In the genomic region with DNA sequence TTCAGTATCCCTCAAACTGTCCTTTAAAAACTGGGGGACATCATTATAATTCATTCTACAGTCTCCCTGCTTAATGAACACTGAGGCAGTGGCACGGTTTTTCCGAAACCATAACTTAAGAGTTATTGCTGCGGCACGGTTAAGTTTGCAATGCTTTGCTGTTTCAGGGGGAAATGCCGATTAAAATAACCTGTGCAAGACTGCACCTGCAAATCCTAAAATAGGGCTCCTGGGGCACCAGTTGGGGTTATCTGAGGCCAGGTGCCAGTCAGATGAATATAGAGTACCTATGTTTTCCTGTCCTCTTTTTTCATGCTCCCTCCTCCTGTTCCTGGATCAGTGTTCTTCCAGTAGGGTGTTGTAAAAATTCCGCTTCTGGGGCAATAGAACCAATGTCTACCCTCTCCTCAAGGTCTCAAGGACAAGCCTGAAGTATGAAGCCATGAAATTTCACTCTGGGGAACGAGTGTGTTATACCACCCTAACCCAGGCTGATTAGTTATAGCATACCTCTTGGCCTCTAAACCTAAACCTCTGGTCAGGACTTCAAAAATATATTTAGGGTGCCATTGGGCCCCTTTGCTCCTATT, we compare ENCODE assay signal across 8 mouse cellular contexts. TPM values are rescaled to one million over a fixed set of nuclear protein-coding genes. Genes with fewer than 3 reads are reported as not detected.
DNase-seq lines count a peak whose midpoint lies in the region; ATAC-seq and TF ChIP-seq lines count a peak whose summit lies in the region.

No protein-coding gene starts in this region.

- no peak for TF ChIP-seq CTCF in left cerebral cortex, adult 2 months (IDR thresholded peaks at IDR 0.05)
- no peak for TF ChIP-seq CTCF in intestine, postnatal 0 days (IDR thresholded peaks at IDR 0.05; ENCODE audit: low read depth)

- peak overlapping the region; percentile 17; the same call in 1 of the 2 replicates for H3K27ac ChIP-seq in left cerebral cortex, adult 2 months
- H3K27ac ChIP-seq in embryonic facial prominence, embryonic 11.5 days (replicated peaks; ENCODE audit: low read depth, low read length) = no peak overlapping the region
- no peak overlapping the region for H3K27ac ChIP-seq in intestine, postnatal 0 days (ENCODE audit: low read depth, low read length)
- no peak overlapping the region for H3K27ac ChIP-seq in neural tube, embryonic 15.5 days (replicated peaks)

- H3K9ac ChIP-seq in embryonic facial prominence, embryonic 11.5 days (replicated peaks; ENCODE audit: low read length) = no peak overlapping the region
- no peak overlapping the region for H3K9ac ChIP-seq in intestine, postnatal 0 days (ENCODE audit: low read depth, low read length)
- H3K9ac ChIP-seq in neural tube, embryonic 15.5 days (replicated peaks) = peak overlapping the region; percentile 37; the same call in 1 of the 2 replicates

- no peaks in the 10 kb centered on the region for H3K27me3 ChIP-seq in embryonic facial prominence, embryonic 11.5 days (ENCODE audit: control insufficient read depth, insufficient read depth, low read length)
- H3K27me3 ChIP-seq in intestine, postnatal 0 days (replicated peaks; ENCODE audit: control insufficient read depth, insufficient read depth, low read length) = no peaks in the 10 kb centered on the region
- 0 out of 2 replicates have a peak, but pooled peaks cover 6% of the 10 kb centered on the region for H3K27me3 ChIP-seq in neural tube, embryonic 15.5 days (replicated peaks)

- no peaks in the 10 kb centered on the region for H3K36me3 ChIP-seq in embryonic facial prominence, embryonic 11.5 days (replicated peaks; ENCODE audit: control insufficient read depth, insufficient read depth, low read depth, low read length)
- no peaks in the 10 kb centered on the region for H3K36me3 ChIP-seq in intestine, postnatal 0 days (ENCODE audit: control insufficient read depth, insufficient read depth)
- no peaks in the 10 kb centered on the region for H3K36me3 ChIP-seq in neural tube, embryonic 15.5 days

- no peak for ATAC-seq in embryonic facial prominence, embryonic 11.5 days (replicated peaks; ENCODE audit: insufficient number of reproducible peaks, low FRiP score, low TSS enrichment, low read depth)
- ATAC-seq in intestine, postnatal 0 days = no peak
- no peak for ATAC-seq in neural tube, embryonic 15.5 days (ENCODE audit: low FRiP score)

- no peaks in the 10 kb centered on the region for H3K9me3 ChIP-seq in embryonic facial prominence, embryonic 11.5 days (replicated peaks; ENCODE audit: control insufficient read depth, low read length)
- H3K9me3 ChIP-seq in intestine, postnatal 0 days (ENCODE audit: control insufficient read depth) = no peaks in the 10 kb centered on the region
- H3K9me3 ChIP-seq in neural tube, embryonic 15.5 days (replicated peaks) = no peaks in the 10 kb centered on the region

- H3K4me1 ChIP-seq in embryonic facial prominence, embryonic 11.5 days (ENCODE audit: control insufficient read depth, insufficient read depth, low read length) = no peaks in the 10 kb centered on the region
- H3K4me1 ChIP-seq in intestine, postnatal 0 days (replicated peaks; ENCODE audit: control insufficient read depth, insufficient read depth, low read length) = peaks cover 3% of the 10 kb centered on the region; the same call in 1 of the 2 replicates
- peaks cover 13% of the 10 kb centered on the region for H3K4me1 ChIP-seq in neural tube, embryonic 15.5 days

- peak overlapping the region; percentile 32; the same call in 1 of the 2 replicates for H3K4me2 ChIP-seq in embryonic facial prominence, embryonic 11.5 days (ENCODE audit: low read depth, low read length)
- peak overlapping the region; percentile 83 for H3K4me2 ChIP-seq in intestine, postnatal 0 days (replicated peaks; ENCODE audit: low read depth)
- H3K4me2 ChIP-seq in neural tube, embryonic 15.5 days = peak overlapping the region; percentile 99

- DNase-seq in left cerebral cortex, adult 2 months (ENCODE audit: extremely low spot score in 1 of 2, low spot score in 2 of 2) = no peak
- DNase-seq in left cerebral cortex, postnatal 10 days (ENCODE audit: extremely low spot score in 1 of 2, low spot score in 2 of 2) = no peak
- DNase-seq in embryonic facial prominence, embryonic 11.5 days (ENCODE audit: low spot score) = no peak
- no peak for DNase-seq in adipocyte (ENCODE audit: low spot score)
- DNase-seq in Muller cell, postnatal 12 days (ENCODE audit: inconsistent ontology term) = no peak
- DNase-seq in layer of hippocampus, postnatal 36 days = no peak

- WGBS in embryonic facial prominence, embryonic 11.5 days = 67% methylated on average over 7 of the region's 7 CpGs
- WGBS in intestine, postnatal 0 days = 36% methylated on average over 7 of the region's 7 CpGs
- 56% methylated on average over 7 of the region's 7 CpGs for WGBS in neural tube, embryonic 15.5 days

- intact Hi-C loops in left cerebral cortex, adult 2 months (cut with DNase I) = no loop called here
- intact Hi-C loops in left cerebral cortex, postnatal 10 days (cut with DNase I) = no loop called here

- H3K4me3 ChIP-seq in left cerebral cortex, adult 2 months = peak overlapping the region; percentile 56
- peak overlapping the region; percentile 97 for H3K4me3 ChIP-seq in embryonic facial prominence, embryonic 11.5 days (ENCODE audit: low read depth, low read length)
- H3K4me3 ChIP-seq in intestine, postnatal 0 days (ENCODE audit: low read depth, low read length) = peak overlapping the region; percentile 94
- H3K4me3 ChIP-seq in neural tube, embryonic 15.5 days (replicated peaks) = peak overlapping the region; percentile 76

RNA-seq across cellular contexts. Expression of gene Mki67, which starts 0.9 kb away (rescaled TPM):
- total RNA-seq in left cerebral cortex, adult 2 months (2021) = under 1 TPM; 0.35 to 0.41 TPM
- total RNA-seq in left cerebral cortex, postnatal 10 days (2021) = 1 to 10 TPM; 5.8 to 5.9 TPM
- polyA plus RNA-seq in embryonic facial prominence, embryonic 11.5 days (2014; fragmentation: Nextera tagmentation; extraction: Ambion mirVana) = 60.4 and 65.6 TPM in 2 replicates
- 8.7 and 9.0 TPM in 2 replicates for polyA plus RNA-seq in intestine, postnatal 0 days (2015; fragmentation: Nextera tagmentation; extraction: Ambion mirVana)
- polyA plus RNA-seq in neural tube, embryonic 15.5 days (2015; fragmentation: Nextera tagmentation; extraction: Ambion mirVana) = 3.9 and 11.6 TPM in 2 replicates
- 1 to 10 TPM; 1.4 to 1.7 TPM for total RNA-seq in layer of hippocampus, postnatal 36 days (2021)

Comparison
In these comparisons a context has a peak if more than half of its experiments do, and no peak if none do; other contexts are left out.
1. H3K4me2 ChIP-seq: peak in every context shown above with its lines; median percentile 99 in neural tube, embryonic 15.5 days; 83 in intestine, postnatal 0 days; 32 in embryonic facial prominence, embryonic 11.5 days.